Mouse (Mus musculus): ENCODE measurements around the gene Mier1. TPM values are rescaled to one million over a fixed set of nuclear protein-coding genes. Genes with fewer than 3 reads are reported as not detected.

Gene Mier1
- polyA plus RNA-seq, 1 experiment from 2014 or later, result 56.3 TPM

DNA sequence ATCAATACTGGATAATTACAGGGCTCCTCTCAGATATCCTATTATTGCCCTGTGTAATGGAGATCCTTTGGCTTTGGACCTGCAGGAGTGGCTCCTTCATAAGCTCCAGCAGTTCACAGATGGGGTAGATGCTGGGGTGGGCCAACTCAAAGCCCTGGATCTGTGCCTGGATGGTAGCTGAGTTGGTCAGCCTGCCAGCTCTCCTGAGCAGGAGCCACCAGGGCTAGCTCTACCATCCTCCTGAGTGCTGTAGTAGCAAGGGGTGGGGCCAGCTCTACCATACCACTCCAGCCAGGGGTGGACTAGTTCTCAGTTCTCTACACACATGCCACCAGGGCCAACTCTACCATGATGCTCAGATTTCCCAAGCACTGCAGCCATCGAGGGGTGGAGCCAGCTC, 85.9 kb downstream of the Mier1 start:
- WGBS, result 93% methylated on average over 1 of the region's 1 CpGs
- no peaks in the 10 kb centered on the region for H3K4me1 ChIP-seq
- H3K27ac ChIP-seq, result no peak overlapping the region
- peaks cover 39% of the 10 kb centered on the region for H3K36me3 ChIP-seq
- H3K9me3 ChIP-seq, result no peaks in the 10 kb centered on the region
- no peak overlapping the region for H3K9ac ChIP-seq
- no peak overlapping the region for H3K4me3 ChIP-seq
- H3K4me2 ChIP-seq (replicated peaks), result no peak overlapping the region
- no peaks in the 10 kb centered on the region for H3K27me3 ChIP-seq
- no peak for ATAC-seq (ENCODE audit: insufficient number of reproducible peaks, insufficient read depth, low FRiP score, low TSS enrichment)

DNA sequence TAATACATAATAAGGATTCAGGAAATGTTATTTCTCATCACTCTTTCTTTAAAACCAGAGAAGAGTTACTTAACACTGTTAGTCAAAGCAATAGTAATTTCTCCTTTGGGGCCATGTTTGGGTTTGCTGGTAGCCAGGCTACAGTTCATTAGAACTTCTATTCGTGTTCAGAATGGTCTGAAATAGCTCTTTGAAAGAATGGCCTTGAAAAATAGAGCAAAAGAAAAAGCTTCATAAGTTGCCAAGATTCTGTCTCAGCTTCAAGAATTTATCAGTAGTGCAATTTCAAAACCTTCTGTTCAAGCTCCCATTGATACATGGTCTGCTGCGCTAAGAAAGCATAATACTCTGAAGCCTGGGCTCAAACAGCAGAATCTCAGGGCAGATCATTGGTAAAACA, 89.5 kb downstream of the Mier1 start:
- H3K36me3 ChIP-seq, result peaks cover 44% of the 10 kb centered on the region
- no peak overlapping the region for H3K27ac ChIP-seq
- H3K27me3 ChIP-seq, result no peaks in the 10 kb centered on the region
- ATAC-seq (ENCODE audit: insufficient number of reproducible peaks, insufficient read depth, low FRiP score, low TSS enrichment), result no peak
- H3K9ac ChIP-seq, result no peak overlapping the region
- WGBS, result 93% methylated on average over 2 of the region's 2 CpGs
- H3K4me2 ChIP-seq (replicated peaks), result no peak overlapping the region
- H3K9me3 ChIP-seq, result no peaks in the 10 kb centered on the region
- H3K4me1 ChIP-seq, result no peaks in the 10 kb centered on the region
- H3K4me3 ChIP-seq, result no peak overlapping the region

DNA sequence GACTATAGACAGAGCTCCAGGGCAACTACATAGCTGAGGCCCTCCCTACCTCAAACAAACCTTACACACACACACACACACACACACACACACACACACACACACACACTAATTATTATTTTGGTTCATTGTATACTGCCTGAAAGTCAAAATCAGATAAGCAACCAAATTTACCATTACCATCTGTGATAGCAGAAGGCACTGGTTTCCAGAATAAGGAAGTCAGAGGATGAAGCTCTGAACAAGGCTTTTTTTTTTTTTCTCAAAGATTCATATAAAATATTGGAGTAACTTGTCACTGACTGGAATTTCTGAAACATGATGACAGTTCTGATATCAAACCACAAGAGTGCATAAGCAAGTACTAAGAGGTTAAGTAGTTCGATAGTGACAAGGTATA, 94.4 kb downstream of the Mier1 start:
- ATAC-seq (ENCODE audit: insufficient number of reproducible peaks, insufficient read depth, low FRiP score, low TSS enrichment), result no peak

DNA sequence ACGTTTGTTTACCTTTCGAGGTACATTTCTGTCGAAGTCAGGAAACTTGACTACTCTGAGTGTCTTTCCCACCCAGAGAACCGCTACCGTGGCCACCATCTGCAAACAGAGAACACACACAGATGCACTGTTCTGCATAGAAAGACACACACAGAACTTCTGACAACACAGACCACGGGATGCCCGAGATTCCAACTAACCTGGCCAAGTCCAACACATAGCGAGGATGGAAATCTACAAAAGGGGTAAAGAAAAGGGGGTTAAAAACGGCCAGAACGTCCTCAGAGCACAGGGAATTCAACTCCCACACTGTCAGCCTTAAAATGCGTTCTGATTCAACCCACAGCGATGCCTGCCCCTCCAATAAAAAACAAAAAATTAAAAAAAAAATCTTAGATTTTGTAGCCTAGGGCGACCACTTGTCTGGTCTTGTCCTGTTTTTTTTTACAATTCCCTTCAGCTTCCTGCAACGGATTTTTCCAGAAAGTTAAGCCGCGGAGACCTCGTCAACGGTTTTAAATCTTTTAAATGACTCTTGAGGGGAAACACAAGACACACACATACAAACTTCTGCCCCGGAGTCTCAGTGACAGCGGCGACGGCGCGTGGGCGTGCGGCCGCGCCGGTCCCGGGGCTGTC, 99.8 kb downstream of the Mier1 start:
- Histone ChIP-seq H3K4me1 (peaks cover 22% of the 10 kb centered on the region), H3K36me3 (0 out of 2 replicates have a peak, but pooled peaks cover 12% of the 10 kb centered on the region), H3K9ac (peak overlapping the region; percentile 96), H3K4me3 (peak overlapping the region; percentile 92), H3K4me2 (replicated peaks) (peak overlapping the region; percentile 70), H3K27ac (peak overlapping the region; percentile 99), H3K9me3 (no peaks in the 10 kb centered on the region), H3K27me3 (no peaks in the 10 kb centered on the region)
- 2% methylated on average over 30 of the region's 30 CpGs for WGBS
- ATAC-seq (ENCODE audit: insufficient number of reproducible peaks, insufficient read depth, low FRiP score, low TSS enrichment), result no peak

More for the DNA sequence above, 94.4 kb downstream of the Mier1 start:
- no peaks in the 10 kb centered on the region for H3K27me3 ChIP-seq
- no peak overlapping the region for H3K4me2 ChIP-seq (replicated peaks)
- H3K36me3 ChIP-seq, result peaks cover 44% of the 10 kb centered on the region
- H3K27ac ChIP-seq, result no peak overlapping the region
- WGBS, result 78% methylated on average over 1 of the region's 1 CpGs
- H3K4me1 ChIP-seq, result peaks cover 5% of the 10 kb centered on the region; the same call in 1 of the 2 replicates
- no peak overlapping the region for H3K4me3 ChIP-seq
- H3K9ac ChIP-seq, result no peak overlapping the region
- no peaks in the 10 kb centered on the region for H3K9me3 ChIP-seq

DNA sequence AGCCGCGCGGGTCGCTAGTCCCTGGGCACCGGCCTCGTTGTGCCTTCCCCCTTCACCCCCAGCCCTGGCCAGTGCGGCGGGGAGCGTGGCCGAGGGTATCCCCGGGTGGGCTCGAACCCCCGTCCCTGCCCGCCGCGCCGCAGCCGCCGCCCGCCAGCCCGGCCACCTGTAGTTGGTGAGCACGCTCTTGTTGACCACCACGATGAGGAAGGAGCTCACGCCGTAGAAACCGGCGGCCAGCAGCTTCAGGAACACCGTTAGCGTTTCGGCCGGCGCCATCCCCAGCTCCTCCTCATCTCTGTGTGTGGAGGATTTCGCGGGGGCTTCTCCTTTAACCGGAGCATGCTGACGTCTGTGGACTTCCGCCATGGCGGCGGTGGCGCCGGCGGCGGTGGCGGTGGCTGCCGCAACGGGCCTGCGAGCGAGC, 100.3 kb downstream of the Mier1 start:
- peak overlapping the region; percentile 96 for H3K9ac ChIP-seq
- H3K4me2 ChIP-seq (replicated peaks), result peak overlapping the region; percentile 70
- H3K27me3 ChIP-seq, result no peaks in the 10 kb centered on the region
- H3K9me3 ChIP-seq, result no peaks in the 10 kb centered on the region
- peak overlapping the region; percentile 99 for H3K27ac ChIP-seq
- ATAC-seq (ENCODE audit: insufficient number of reproducible peaks, insufficient read depth, low FRiP score, low TSS enrichment), result peak; percentile 29
- 0 out of 2 replicates have a peak, but pooled peaks cover 6% of the 10 kb centered on the region for H3K36me3 ChIP-seq
- WGBS, result 0% methylated on average over 47 of the region's 48 CpGs
- H3K4me1 ChIP-seq, result peaks cover 24% of the 10 kb centered on the region
- peak overlapping the region; percentile 92 for H3K4me3 ChIP-seq

Other genes starting within 250 kb of the Mier1 start
- gene Tctex1d1, start 135.8 kb upstream of the Mier1 start, polyA plus RNA-seq (2016; fragmentation: Nextera tagmentation; extraction: Ambion mirVana), result 1.4 and 1.6 TPM in 2 replicates
- gene Insl5, start 87.5 kb upstream of the Mier1 start, polyA plus RNA-seq (2016; fragmentation: Nextera tagmentation; extraction: Ambion mirVana), result 0.24 TPM in 1 of 2 replicates, not detected in the other
- 5.7 and 6.0 TPM in 2 replicates for gene Wdr78, start 165 bp downstream of the Mier1 start, polyA plus RNA-seq (2016; fragmentation: Nextera tagmentation; extraction: Ambion mirVana)
- gene Slc35d1, start 100.8 kb downstream of the Mier1 start, polyA plus RNA-seq (2016; fragmentation: Nextera tagmentation; extraction: Ambion mirVana), result 13.5 and 14.9 TPM in 2 replicates
- not detected in 2 replicates for gene 4921539E11Rik, start 176.5 kb downstream of the Mier1 start, polyA plus RNA-seq (2016; fragmentation: Nextera tagmentation; extraction: Ambion mirVana)
- 16.0 and 19.1 TPM in 2 replicates for gene Oma1, start 199.4 kb downstream of the Mier1 start, polyA plus RNA-seq (2016; fragmentation: Nextera tagmentation; extraction: Ambion mirVana)